Mouse (Mus musculus): Measurements from ENCODE around the gene Atpaf2.

GRCm38 (mm10) chr11:60351388-60351787 lies 66.9 kb downstream of the Atpaf2 start:
- TF ChIP-seq CTCF (IDR thresholded peaks at IDR 0.05; ENCODE audit: low read depth) = peak; percentile 38; the same call in 1 of the 2 replicates
- no peak for TF ChIP-seq EP300 (IDR thresholded peaks at IDR 0.05; ENCODE audit: low read depth)
